Mouse (Mus musculus) R1 (cell line): ENCODE measurements around the gene Emilin2.

Source experiments
- DNase-seq: peaks from one replicate; pipeline ENCODE4 v3.0.0-alpha.2; 2018; ENCODE audit warnings: low read depth, low spot score

Emilin2 gene

GRCm38 (mm10) chr17:71301413-71301812 lies 10.4 kb downstream of the Emilin2 start:
- no peak for DNase-seq

DNA sequence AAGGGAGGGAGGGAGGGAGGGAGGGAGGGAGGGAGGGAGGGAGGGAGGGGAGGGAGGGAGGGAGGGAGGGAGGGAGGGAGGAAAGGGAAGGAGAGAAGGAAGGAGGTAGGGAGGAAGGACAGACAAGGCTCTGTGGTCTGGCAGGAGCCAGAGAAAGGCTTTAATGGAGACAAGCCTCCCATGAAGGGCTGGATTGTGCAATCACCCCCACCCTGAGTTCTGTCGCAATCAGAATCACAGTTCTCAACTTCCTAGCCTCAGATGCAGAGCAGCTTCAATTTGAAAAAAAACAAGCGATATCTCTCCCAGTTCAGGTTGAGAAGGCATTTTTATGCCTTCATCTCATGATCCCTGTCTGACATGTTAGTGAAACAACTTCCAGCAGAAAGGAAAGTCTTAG lies 11.4 kb downstream of the Emilin2 start:
- DNase-seq, result no peak

GRCm38 (mm10) chr17:71299879-71300278 lies 11.9 kb downstream of the Emilin2 start:
- no peak for DNase-seq

GRCm38 (mm10) chr17:71294570-71294969 lies 17.2 kb downstream of the Emilin2 start:
- no peak for DNase-seq

GRCm38 (mm10) chr17:71292897-71293296 lies 18.9 kb downstream of the Emilin2 start:
- DNase-seq, result no peak

DNA sequence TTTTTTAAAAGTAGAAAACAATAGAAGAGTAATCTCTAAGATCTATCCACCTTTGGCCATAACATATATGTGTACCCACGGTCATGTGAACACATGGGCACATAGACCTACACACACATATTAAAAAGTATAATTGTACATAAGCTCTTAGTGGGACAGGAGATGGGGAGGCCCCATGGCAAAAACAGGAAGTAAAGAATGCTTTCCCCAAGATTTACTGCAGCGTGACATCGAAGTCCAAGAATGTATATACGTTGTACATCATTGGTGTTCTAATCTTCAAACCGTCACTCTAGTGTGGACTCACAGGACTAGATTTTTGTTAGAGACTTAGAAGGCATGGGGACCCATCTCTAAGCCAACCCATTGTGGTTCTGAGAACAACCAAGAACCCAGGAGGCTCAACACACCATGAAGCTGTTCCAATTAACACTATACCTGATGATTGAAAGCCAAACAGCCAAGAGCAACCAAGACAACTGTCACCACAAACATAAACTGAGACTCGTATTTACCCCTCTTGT lies 19.8 kb downstream of the Emilin2 start:
- DNase-seq, result no peak

DNA sequence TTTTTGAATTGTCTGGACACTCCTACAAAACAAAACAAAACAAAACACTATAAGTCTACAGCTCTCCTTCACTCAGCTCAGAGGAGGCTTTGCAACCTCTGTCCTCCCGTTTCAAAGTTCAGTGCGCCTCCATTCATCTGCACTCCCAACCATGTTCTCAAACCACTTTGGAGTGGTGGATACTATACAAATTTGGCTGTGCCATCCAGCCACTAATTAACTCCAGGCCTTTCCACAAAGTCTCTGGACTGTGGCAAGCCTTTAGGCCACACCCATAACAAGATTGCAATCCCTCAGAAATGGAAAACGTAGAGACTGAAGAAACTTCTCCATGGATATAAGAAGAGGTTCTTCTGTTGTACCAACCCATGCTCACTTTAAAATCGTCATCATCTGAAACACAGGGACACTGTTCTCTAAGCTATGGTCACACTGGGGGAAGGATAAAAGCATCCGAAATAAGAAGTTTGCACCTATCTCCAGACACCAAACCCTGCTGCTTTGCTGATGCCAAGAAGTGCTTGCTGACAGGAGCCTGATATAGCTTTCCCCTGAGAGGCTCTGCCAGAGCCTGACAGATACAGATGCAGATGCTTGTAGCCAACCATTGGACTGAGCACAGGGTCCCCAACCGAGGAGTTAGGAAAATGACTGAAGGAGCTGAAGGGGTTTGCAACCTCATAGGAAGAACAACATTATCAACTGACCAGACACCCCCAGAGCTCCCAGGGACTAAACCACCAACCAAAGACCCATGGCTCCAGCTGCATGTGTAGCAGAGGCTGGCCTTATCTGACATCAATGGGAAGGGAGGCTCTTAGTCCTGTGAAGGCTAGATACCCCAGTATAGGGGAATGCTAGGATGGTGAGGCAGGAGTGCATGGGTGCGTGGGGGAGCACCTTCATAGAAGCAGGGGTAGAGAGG lies 21.0 kb downstream of the Emilin2 start:
- DNase-seq, result no peak

- DNase-seq, result no peak
Measured at GRCm38 (mm10) chr17:71289572-71290176, 22.1 kb downstream of the Emilin2 start.

- DNase-seq, result no peak
Measured at GRCm38 (mm10) chr17:71288808-71289548, 22.8 kb downstream of the Emilin2 start.

DNA sequence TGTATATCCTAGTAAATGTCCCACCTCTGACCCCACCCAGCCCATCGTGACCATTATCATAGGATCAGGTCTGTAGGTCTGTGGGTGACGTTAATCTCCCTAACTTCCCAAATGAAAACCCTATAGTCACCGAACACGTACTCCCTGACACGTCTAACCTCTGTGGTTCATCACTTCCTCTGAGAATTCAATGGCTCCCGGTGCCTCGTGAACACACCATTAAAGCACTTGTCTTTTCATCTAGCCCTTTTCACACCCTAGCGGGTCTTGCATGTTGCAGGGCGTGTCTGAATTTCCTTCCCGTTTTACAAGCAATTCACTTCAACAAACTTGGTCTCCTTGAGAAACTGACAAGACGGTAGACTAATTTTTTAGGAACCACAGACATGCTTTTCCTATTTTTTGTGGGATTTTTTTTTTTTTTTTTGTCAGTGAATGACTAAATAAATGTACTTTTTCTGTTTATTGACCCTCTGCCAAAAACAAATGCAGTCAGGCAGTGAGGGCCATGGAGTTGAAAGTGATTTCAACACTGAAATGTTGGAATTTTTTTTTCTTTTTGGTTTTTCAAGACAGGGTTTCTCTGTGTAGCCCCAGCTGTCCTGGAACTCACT lies 23.5 kb downstream of the Emilin2 start:
- DNase-seq, result no peak

GRCm38 (mm10) chr17:71287586-71287985 lies 24.2 kb downstream of the Emilin2 start:
- DNase-seq, result no peak

DNA sequence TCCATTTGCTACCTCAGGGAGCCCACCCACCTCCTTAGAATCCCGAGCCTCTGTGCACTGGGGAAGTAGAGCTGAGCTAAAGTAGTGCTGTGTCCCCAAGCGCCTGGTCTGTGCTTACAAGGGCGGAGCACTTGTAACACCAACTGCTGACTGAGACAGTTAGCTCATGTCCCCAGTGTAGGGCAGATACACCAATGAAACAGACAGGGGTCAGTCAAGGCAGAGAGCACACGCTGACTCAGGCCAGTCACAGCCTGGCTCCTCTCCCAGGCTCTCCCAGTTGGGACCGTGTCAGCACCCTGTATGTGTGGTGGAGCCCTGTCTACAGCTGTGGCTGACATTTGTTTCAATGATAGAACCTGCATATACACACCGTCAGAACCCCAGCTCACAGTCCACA lies 25.8 kb downstream of the Emilin2 start:
- no peak for DNase-seq

DNA sequence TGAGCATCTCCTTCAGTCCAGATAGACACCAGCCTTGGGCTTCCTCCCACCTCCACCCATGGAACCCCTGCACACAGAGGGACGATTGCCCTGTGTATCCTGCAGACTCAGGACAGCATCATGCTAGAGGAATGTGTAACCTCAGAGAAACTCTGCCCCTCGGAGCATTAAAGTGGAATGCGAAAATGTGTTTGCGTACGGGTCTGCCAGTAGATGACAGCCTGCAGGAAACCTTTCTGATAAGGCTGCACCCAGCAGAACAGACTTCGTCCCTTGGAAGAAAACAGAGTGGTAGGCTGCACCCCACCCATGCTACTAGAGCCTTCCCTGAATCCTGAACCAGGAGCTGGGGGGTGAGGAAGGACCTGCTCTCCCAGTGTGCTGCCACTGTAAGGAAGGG lies 26.9 kb downstream of the Emilin2 start:
- DNase-seq, result no peak

- DNase-seq, result no peak
Measured at GRCm38 (mm10) chr17:71283237-71283636, 28.5 kb downstream of the Emilin2 start.

GRCm38 (mm10) chr17:71282716-71283115 lies 29.1 kb downstream of the Emilin2 start:
- no peak for DNase-seq

DNA sequence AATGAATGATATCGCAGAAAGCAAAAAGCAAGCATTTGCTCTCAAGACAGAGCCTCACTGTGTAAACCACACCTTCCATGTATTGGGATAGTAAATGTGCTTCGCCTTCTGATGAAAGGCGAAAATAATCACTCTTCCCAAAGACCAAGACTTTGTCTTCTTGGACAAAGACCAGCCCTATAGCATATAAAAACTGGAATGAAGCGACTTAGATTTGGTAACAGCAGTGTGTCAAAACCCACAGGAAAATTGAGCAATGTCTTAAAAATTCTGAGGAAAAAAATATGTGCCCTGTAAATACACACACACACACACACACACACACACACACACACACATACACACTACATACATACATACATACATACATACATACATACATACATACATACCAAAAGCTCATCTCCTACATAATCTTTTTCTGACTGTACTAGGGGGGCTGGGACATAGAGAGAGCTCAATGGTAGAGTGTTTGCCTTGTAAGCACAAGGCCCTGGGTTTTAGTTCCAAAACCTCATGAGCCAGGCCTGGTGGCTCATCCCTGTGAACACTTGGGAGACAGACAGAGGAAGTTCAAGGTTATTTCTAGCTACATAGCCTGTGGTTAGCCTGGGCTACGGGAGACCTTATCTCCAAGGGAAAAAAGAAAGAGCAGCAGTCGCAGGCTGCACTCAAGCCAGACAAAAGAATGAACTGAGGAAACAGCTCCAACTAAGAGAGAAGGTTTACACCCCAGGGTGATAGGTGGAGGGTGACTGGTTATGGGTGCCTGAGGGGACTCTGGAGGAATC lies 33.9 kb downstream of the Emilin2 start:
- DNase-seq, result no peak

DNA sequence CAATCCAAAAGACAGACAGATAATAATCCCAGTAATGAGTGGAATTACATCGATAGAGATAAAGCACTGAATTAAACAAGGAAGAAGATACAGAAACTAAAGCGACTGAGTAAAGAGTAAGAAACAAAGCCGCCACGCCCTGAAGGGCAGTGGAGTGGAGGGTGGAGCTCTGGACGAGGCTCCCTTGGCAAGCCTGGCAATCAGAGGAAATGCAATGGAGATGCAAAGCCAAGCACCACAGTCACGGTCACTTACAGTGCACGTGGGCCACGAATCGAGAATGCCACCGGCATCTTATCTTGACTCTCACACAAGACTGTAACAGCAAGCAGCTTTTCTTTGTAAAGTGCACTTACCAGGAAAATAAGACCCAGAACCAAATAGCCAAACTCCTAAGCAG lies 35.0 kb downstream of the Emilin2 start:
- no peak for DNase-seq

- DNase-seq, result no peak
Measured at GRCm38 (mm10) chr17:71273901-71274300, 37.9 kb downstream of the Emilin2 start.

DNA sequence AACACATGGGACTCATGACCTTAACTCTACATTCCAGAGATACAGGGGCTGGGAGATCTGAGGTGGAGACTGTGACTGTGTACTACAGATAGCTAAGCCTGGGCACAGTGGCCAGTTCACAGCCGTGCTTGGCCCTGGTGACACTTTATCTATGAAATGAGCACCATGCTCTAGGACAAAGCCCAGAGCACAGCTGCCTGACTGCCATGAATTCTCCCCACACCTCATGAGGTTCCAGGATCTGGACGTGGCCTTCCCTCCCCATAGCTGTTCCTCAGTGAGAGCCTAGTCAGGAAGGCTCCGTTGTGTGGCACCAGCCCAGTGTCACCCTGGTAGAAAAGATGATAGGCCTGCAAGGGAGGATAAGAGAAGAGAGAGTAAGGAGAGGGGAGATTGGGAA lies 43.2 kb downstream of the Emilin2 start:
- no peak for DNase-seq

DNA sequence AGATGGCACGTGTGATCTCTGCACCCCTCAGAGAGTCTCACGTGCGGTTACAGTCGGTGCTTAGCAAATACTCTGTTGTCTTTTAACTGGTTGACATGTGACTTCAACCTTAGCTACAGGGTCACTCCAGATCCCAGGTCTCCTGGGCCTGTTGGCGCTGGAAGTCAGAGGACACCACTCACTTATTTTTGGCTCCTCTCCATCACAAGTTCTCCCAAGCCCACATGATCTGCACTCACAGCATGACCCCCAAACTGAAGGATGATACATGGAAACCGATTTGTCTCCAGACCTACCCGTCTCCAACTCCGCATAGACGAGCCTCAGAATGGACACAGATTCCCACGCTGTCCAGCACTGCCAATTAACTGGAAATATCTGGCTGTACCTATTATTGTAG lies 43.6 kb downstream of the Emilin2 start:
- no peak for DNase-seq

DNA sequence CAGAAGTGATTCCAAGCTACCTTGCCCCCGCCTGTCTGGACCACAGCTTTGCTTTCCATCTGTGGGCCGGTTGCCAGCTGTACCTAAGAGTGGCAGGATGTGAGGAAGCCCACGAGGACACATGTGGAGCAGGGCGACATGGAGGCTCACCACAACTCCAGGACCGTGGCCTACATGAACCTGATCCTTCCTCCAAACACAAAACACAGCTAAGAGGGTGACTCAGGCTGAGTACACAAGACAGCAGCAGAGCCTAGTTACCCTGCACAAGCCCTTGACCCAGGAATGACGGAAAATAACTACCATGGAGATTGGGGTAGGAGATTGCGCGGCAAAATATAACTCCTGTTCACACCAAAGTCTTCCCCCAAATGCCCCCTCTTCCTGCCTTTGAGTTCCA lies 44.4 kb downstream of the Emilin2 start:
- no peak for DNase-seq
